Mouse (Mus musculus): ENCODE measurements around the gene Olfr220. TPM values are rescaled to one million over a fixed set of nuclear protein-coding genes. Genes with fewer than 3 reads are reported as not detected.

The Olfr220 gene
- polyA plus RNA-seq, 1 experiment from 2014 or later = not detected

Other genes starting within 250 kb of the Olfr220 start
- gene Olfr419, start 190.0 kb upstream of the Olfr220 start, polyA plus RNA-seq (2016; fragmentation: Nextera tagmentation; extraction: Ambion mirVana) = not detected in 2 replicates
- gene Mptx1, start 111.6 kb upstream of the Olfr220 start, polyA plus RNA-seq (2016; fragmentation: Nextera tagmentation; extraction: Ambion mirVana) = not detected in 2 replicates
- gene Olfr417, start 77.0 kb upstream of the Olfr220 start, polyA plus RNA-seq (2016; fragmentation: Nextera tagmentation; extraction: Ambion mirVana) = not detected in 2 replicates
- not detected in 2 replicates for gene Olfr248, start 51.0 kb upstream of the Olfr220 start, polyA plus RNA-seq (2016; fragmentation: Nextera tagmentation; extraction: Ambion mirVana)
- gene Olfr414, start 18.0 kb upstream of the Olfr220 start, polyA plus RNA-seq (2016; fragmentation: Nextera tagmentation; extraction: Ambion mirVana) = not detected in 2 replicates
- 0.73 and 1.2 TPM in 2 replicates for gene Fmn2, start 59.7 kb downstream of the Olfr220 start, polyA plus RNA-seq (2016; fragmentation: Nextera tagmentation; extraction: Ambion mirVana)

Data from limb, embryonic 10.5 days (tissue).